Mouse (Mus musculus) MEL (cell line): ENCODE data around the gene Rgs6. TPM values are rescaled to one million over a fixed set of nuclear protein-coding genes. Genes with fewer than 3 reads are reported as not detected.

ENCODE experiments used
- DNase-seq: peaks from one replicate; pipeline ENCODE4 v3.0.0; 2011; ENCODE audit warnings: low read depth, low spot score
- H3K27ac ChIP-seq: 2 replicates; pipeline ENCODE4 v1.5.1; 2012; ENCODE audit warnings: low read depth, mild to moderate bottlenecking, control low read depth, low read length, moderate library complexity; ENCODE audit not compliant: control insufficient read depth
- H3K27me3 ChIP-seq, 2 experiments: fragments of 150-350 bp in 1 of 2; sonication (generic) in 1 of 2; 2 replicates each; pipeline ENCODE4 v1.6.1; 2012; ENCODE audit warnings: low read length in 2 of 2, mild to moderate bottlenecking in 2 of 2, improper control_type of control experiment in 1 of 2, moderate library complexity in 1 of 2; ENCODE audit not compliant: insufficient read depth in 2 of 2, control insufficient read depth in 1 of 2
- H3K36me3 ChIP-seq, 2 experiments: 2 replicates each; pipeline ENCODE4 v1.6.1; 2012 to 2014; ENCODE audit warnings: low read length in 2 of 2, improper control_type of control experiment in 1 of 2, inconsistent platforms in 1 of 2, mild to moderate bottlenecking in 1 of 2; ENCODE audit not compliant: insufficient read depth in 2 of 2, control insufficient read depth in 1 of 2
- H3K4me1 ChIP-seq, 2 experiments: fragments of 150-350 bp in 1 of 2; sonication (generic) in 1 of 2; 2 replicates each; pipeline ENCODE4 v1.6.1; 2012; ENCODE audit warnings: low read length in 2 of 2, improper control_type of control experiment in 1 of 2, mild to moderate bottlenecking in 1 of 2; ENCODE audit not compliant: insufficient read depth in 2 of 2, control insufficient read depth in 1 of 2
- H3K4me3 ChIP-seq, 2 experiments: fragments of 150-350 bp in 1 of 2; sonication (generic) in 1 of 2; 2 replicates each; pipeline ENCODE4 v1.5.1; 2012; ENCODE audit warnings: low read depth in 2 of 2, low read length in 2 of 2, mild to moderate bottlenecking in 2 of 2, moderate library complexity in 2 of 2, control low read depth in 1 of 2, improper control_type of control experiment in 1 of 2; ENCODE audit not compliant: control insufficient read depth in 1 of 2, insufficient read depth in 1 of 2
- H3K79me2 ChIP-seq: 2 replicates; pipeline ENCODE4 v1.6.1; 2012; ENCODE audit warnings: mild to moderate bottlenecking, low read length, moderate library complexity; ENCODE audit not compliant: control insufficient read depth, poor library complexity, insufficient read depth
- H3K9ac ChIP-seq: 2 replicates; pipeline ENCODE4 v1.6.1; 2012; ENCODE audit warnings: low read depth, mild to moderate bottlenecking, control low read depth, low read length, moderate library complexity; ENCODE audit not compliant: control insufficient read depth, poor library complexity, severe bottlenecking
- H3K9me3 ChIP-seq: fragments of 150-350 bp; sonication (generic); replicated peaks from 2 replicates; pipeline ENCODE4 v1.6.1; 2012; ENCODE audit warnings: mild to moderate bottlenecking, low read length, improper control_type of control experiment, moderate library complexity; ENCODE audit not compliant: insufficient read depth
- BHLHE40 ChIP-seq: IDR thresholded peaks from 2 replicates; pipeline ENCODE4 v1.6.1; 2012; ENCODE audit warnings: low read depth, mild to moderate bottlenecking, inconsistent platforms, low read length, improper control_type of control experiment, borderline replicate concordance
- CHD1 ChIP-seq: IDR thresholded peaks from 2 replicates; pipeline ENCODE4 v1.6.1; 2012; ENCODE audit warnings: low read depth, mild to moderate bottlenecking, inconsistent platforms, low read length, improper control_type of control experiment
- EP300 ChIP-seq, 2 experiments: IDR thresholded peaks; 2 replicates each; pipeline ENCODE4 v1.6.1; 2011; ENCODE audit warnings: improper control_type of control experiment in 2 of 2, low read length in 2 of 2, low read depth in 1 of 2, mild to moderate bottlenecking in 1 of 2
- GATA1 ChIP-seq: IDR thresholded peaks from 2 replicates; pipeline ENCODE4 v1.6.1; 2011; ENCODE audit warnings: low read depth, low read length, improper control_type of control experiment
- JUND ChIP-seq: IDR thresholded peaks from 2 replicates; pipeline ENCODE4 v1.6.1; 2011; ENCODE audit warnings: low read depth, mild to moderate bottlenecking, improper control_type of control experiment, low read length
- NELFE ChIP-seq: IDR thresholded peaks from 2 replicates; pipeline ENCODE4 v1.6.1; 2011; ENCODE audit warnings: low read depth, low read length, improper control_type of control experiment
- NRF1 ChIP-seq: IDR thresholded peaks from 2 replicates; pipeline ENCODE4 v1.6.1; 2014; ENCODE audit warnings: low read depth, mild to moderate bottlenecking, inconsistent platforms, low read length, improper control_type of control experiment, moderate library complexity; ENCODE audit not compliant: poor library complexity, insufficient read depth, severe bottlenecking
- POLR2AphosphoS5 ChIP-seq: IDR thresholded peaks from 2 replicates; pipeline ENCODE4 v1.6.1; 2012; ENCODE audit warnings: low read depth, borderline replicate concordance, mild to moderate bottlenecking, inconsistent platforms, low read length, moderate library complexity, mixed read lengths
- RCOR1 ChIP-seq: IDR thresholded peaks from 2 replicates; pipeline ENCODE4 v1.6.1; 2012; ENCODE audit warnings: low read depth, mild to moderate bottlenecking, inconsistent platforms, low read length, improper control_type of control experiment
- TAL1 ChIP-seq: IDR thresholded peaks from 2 replicates; pipeline ENCODE4 v1.6.1; 2012; ENCODE audit warnings: mild to moderate bottlenecking, inconsistent platforms, low read length, moderate library complexity, mixed read lengths
- TCF12 ChIP-seq: IDR thresholded peaks from 2 replicates; pipeline ENCODE4 v1.6.1; 2014; ENCODE audit warnings: low read depth, mild to moderate bottlenecking, inconsistent platforms, low read length, improper control_type of control experiment, moderate library complexity
- polyA plus RNA-seq, 2 experiments: library from polyadenylated mRNA; stranded (reverse) in 1 of 2; unstranded in 1 of 2; fragments of >175 nt in 1 of 2; fragments of >200 nt in 1 of 2; gene quantifications; 2 replicates each; pipeline versions ENCODE4 v1.2.1 to v1.2.4; 2012; ENCODE audit warnings: low replicate concordance in 2 of 2, low read depth in 1 of 2; ENCODE audit not compliant: insufficient read length in 2 of 2, insufficient read depth in 1 of 2, missing spikeins in 1 of 2
- total RNA-seq: library from RNA; depleted of rRNA; stranded (reverse); fragments of 300-350 nt; gene quantifications from 2 replicates; pipeline ENCODE4 v1.2.3, GENCODE M21; 2012

The Rgs6 gene
- total and polyA plus RNA-seq, 3 experiments, result not detected

DNA sequence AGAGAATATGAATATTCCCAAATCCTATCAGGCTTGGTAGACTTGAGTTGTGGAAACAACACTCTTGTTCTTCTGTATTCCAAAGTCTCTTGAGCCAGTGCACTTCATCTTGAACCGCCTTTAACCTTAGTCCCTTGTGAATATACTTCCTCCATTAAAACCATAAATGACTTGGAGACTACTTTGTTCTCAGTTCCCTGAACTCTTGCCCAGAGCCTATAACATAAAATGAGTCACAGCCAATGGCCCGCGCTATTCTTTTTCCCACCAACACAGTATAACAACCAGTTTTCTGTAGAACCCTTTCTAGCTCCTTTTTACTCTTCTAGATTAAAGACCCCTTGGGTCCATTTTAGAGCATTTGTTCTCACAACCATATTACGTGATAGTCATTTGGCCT lies 412.9 kb downstream of the Rgs6 start:
- no peak for DNase-seq
- no peak for TF ChIP-seq POLR2AphosphoS5
- Histone ChIP-seq H3K4me3 (no peak overlapping the region), H3K9me3 (no peaks in the 10 kb centered on the region), H3K27me3 (peaks cover 6 to 10% of the 10 kb centered on the region in 2 experiments), H3K36me3 (peaks cover 0 to 6% of the 10 kb centered on the region in 2 experiments; a peak in 2 of 4 replicates), H3K79me2 (no peaks in the 10 kb centered on the region), H3K4me1 (peaks cover 0 to 5% of the 10 kb centered on the region in 2 experiments; a peak in 1 of 4 replicates), H3K27ac (no peak overlapping the region), H3K9ac (no peak overlapping the region)

- H3K4me3 ChIP-seq, result no peak overlapping the region
- H3K36me3 ChIP-seq, result peaks cover 0 to 6% of the 10 kb centered on the region in 2 experiments; a peak in 2 of 4 replicates
- H3K27me3 ChIP-seq, result peaks cover 2 to 7% of the 10 kb centered on the region in 2 experiments; a peak in 3 of 4 replicates
- H3K9me3 ChIP-seq, result no peaks in the 10 kb centered on the region
- peak; percentile 55 for DNase-seq
- no peak overlapping the region for H3K9ac ChIP-seq
- H3K4me1 ChIP-seq, result peaks cover 0 to 5% of the 10 kb centered on the region in 2 experiments; a peak in 1 of 4 replicates
- no peak overlapping the region for H3K27ac ChIP-seq
- TF ChIP-seq GATA1 (peak; percentile 87), NRF1 (no peak), JUND (no peak), EP300 (IDR thresholded peaks at IDR 0.05; ENCODE audit: low read depth in 1 of 2, low read length in 2 of 2) (peak; percentile 62 to 84; a peak in 3 of 4 replicates), TAL1 (peak; percentile 44; the same call in 1 of the 2 replicates), TCF12 (peak; percentile 58; the same call in 1 of the 2 replicates)
- no peaks in the 10 kb centered on the region for H3K79me2 ChIP-seq
These were observed 416.1 kb downstream of the Rgs6 start for GRCm38 (mm10) chr12:83004014-83004682.

DNA sequence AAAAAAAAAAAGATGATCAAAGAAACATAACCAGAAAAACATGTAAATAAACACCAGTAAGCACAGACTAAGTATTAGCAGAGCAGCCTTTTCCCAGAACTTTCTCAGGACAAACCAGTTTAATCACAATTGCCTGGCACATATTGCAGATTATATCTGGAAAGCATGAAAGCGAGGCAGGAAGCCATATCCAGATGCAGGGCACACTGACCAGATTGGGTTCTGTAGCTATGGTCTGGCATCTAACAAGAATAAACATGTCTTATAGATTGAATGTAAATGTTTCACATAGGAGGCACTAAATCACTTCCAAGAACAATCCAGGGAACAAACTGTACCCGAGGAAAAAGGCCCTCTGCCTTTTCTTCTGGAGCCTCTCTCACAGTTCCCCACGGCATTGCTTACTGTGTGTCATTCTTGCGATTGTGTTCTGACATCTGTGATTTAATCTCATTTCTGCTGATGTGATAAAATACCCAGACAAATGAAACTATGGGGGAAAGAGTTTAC lies 423.0 kb downstream of the Rgs6 start:
- peaks cover 11 to 24% of the 10 kb centered on the region in 2 experiments for H3K4me1 ChIP-seq
- peaks cover 0 to 3% of the 10 kb centered on the region in 2 experiments; a peak in 3 of 4 replicates for H3K27me3 ChIP-seq
- H3K79me2 ChIP-seq, result no peaks in the 10 kb centered on the region
- H3K36me3 ChIP-seq, result peaks cover 0 to 8% of the 10 kb centered on the region in 2 experiments; a peak in 2 of 4 replicates
- TF ChIP-seq BHLHE40, result no peak
- TF ChIP-seq GATA1, result no peak
- TF ChIP-seq CHD1, result no peak
- no peak for TF ChIP-seq JUND
- TF ChIP-seq EP300 (IDR thresholded peaks at IDR 0.05; ENCODE audit: low read depth in 1 of 2, low read length in 2 of 2), result no peak
- no peak for TF ChIP-seq RCOR1
- no peak for TF ChIP-seq NELFE
- H3K9me3 ChIP-seq, result no peaks in the 10 kb centered on the region
- no peak overlapping the region for H3K4me3 ChIP-seq
- no peak overlapping the region for H3K27ac ChIP-seq
- H3K9ac ChIP-seq, result no peak overlapping the region
- no peak for DNase-seq
